Mouse (Mus musculus): ENCODE measurements at regions not wholly inside any gene's neighbourhood (a gene's known extent, or its start where the extent isn't known, plus 50 kb on each side); places are given as distances from the start of the nearest gene placed in this dataset.

GRCm38 (mm10) chr10:19167641-19168271, 152.3 kb upstream of the Tnfaip3 start:
- Histone ChIP-seq H3K9ac (no peak overlapping the region), H3K4me1 (0 out of 2 replicates have a peak, but pooled peaks cover 9% of the 10 kb centered on the region), H3K36me3 (no peaks in the 10 kb centered on the region), H3K4me2 (replicated peaks) (no peak overlapping the region), H3K4me3 (no peak overlapping the region), H3K27ac (peak overlapping the region; percentile 24; the same call in 1 of the 2 replicates), H3K9me3 (no peaks in the 10 kb centered on the region), H3K27me3 (no peaks in the 10 kb centered on the region)
- peak; percentile 81 for ATAC-seq (ENCODE audit: insufficient number of reproducible peaks, insufficient read depth, low FRiP score, low TSS enrichment)
- WGBS, result 32% methylated on average over 8 of the region's 8 CpGs

- no peak for ATAC-seq (ENCODE audit: insufficient number of reproducible peaks, insufficient read depth, low FRiP score, low TSS enrichment)
- H3K27ac ChIP-seq, result no peak overlapping the region
- H3K27me3 ChIP-seq, result no peaks in the 10 kb centered on the region
- no peak overlapping the region for H3K4me2 ChIP-seq (replicated peaks)
- H3K36me3 ChIP-seq, result no peaks in the 10 kb centered on the region
- H3K9ac ChIP-seq, result no peak overlapping the region
- no peak overlapping the region for H3K4me3 ChIP-seq
- 0 out of 2 replicates have a peak, but pooled peaks cover 9% of the 10 kb centered on the region for H3K4me1 ChIP-seq
- no peaks in the 10 kb centered on the region for H3K9me3 ChIP-seq
- WGBS, result 82% methylated on average over 7 of the region's 7 CpGs
These were observed 151.6 kb upstream of the Tnfaip3 start for GRCm38 (mm10) chr10:19167101-19167500.

GRCm38 (mm10) chr10:19162104-19162503, 146.6 kb upstream of the Tnfaip3 start:
- Histone ChIP-seq H3K4me2 (replicated peaks) (no peak overlapping the region), H3K9me3 (no peaks in the 10 kb centered on the region), H3K4me1 (0 out of 2 replicates have a peak, but pooled peaks cover under 1% of the 10 kb centered on the region), H3K27me3 (no peaks in the 10 kb centered on the region), H3K36me3 (no peaks in the 10 kb centered on the region), H3K27ac (no peak overlapping the region), H3K4me3 (no peak overlapping the region), H3K9ac (no peak overlapping the region)
- ATAC-seq (ENCODE audit: insufficient number of reproducible peaks, insufficient read depth, low FRiP score, low TSS enrichment), result no peak
- 91% methylated on average over 2 of the region's 2 CpGs for WGBS

- no peaks in the 10 kb centered on the region for H3K27me3 ChIP-seq
- ATAC-seq (ENCODE audit: insufficient number of reproducible peaks, insufficient read depth, low FRiP score, low TSS enrichment), result no peak
- H3K4me2 ChIP-seq (replicated peaks), result no peak overlapping the region
- H3K36me3 ChIP-seq, result no peaks in the 10 kb centered on the region
- no peak overlapping the region for H3K9ac ChIP-seq
- H3K9me3 ChIP-seq, result no peaks in the 10 kb centered on the region
- H3K4me1 ChIP-seq, result no peaks in the 10 kb centered on the region
- no peak overlapping the region for H3K4me3 ChIP-seq
- no peak overlapping the region for H3K27ac ChIP-seq
These were observed 145.7 kb upstream of the Tnfaip3 start for GRCm38 (mm10) chr10:19161149-19161548.

GRCm38 (mm10) chr10:19154041-19154440, 138.6 kb upstream of the Tnfaip3 start:
- Histone ChIP-seq H3K9me3 (no peaks in the 10 kb centered on the region), H3K4me1 (no peaks in the 10 kb centered on the region), H3K36me3 (no peaks in the 10 kb centered on the region), H3K27ac (no peak overlapping the region), H3K9ac (no peak overlapping the region), H3K27me3 (no peaks in the 10 kb centered on the region), H3K4me3 (no peak overlapping the region), H3K4me2 (replicated peaks) (no peak overlapping the region)
- no peak for ATAC-seq (ENCODE audit: insufficient number of reproducible peaks, insufficient read depth, low FRiP score, low TSS enrichment)

GRCm38 (mm10) chr10:19152773-19153172, 137.3 kb upstream of the Tnfaip3 start:
- no peaks in the 10 kb centered on the region for H3K4me1 ChIP-seq
- H3K4me2 ChIP-seq (replicated peaks), result no peak overlapping the region
- H3K4me3 ChIP-seq, result no peak overlapping the region
- H3K36me3 ChIP-seq, result no peaks in the 10 kb centered on the region
- no peak for ATAC-seq (ENCODE audit: insufficient number of reproducible peaks, insufficient read depth, low FRiP score, low TSS enrichment)
- no peak overlapping the region for H3K27ac ChIP-seq
- no peaks in the 10 kb centered on the region for H3K9me3 ChIP-seq
- 78% methylated on average over 5 of the region's 5 CpGs for WGBS
- no peak overlapping the region for H3K9ac ChIP-seq
- no peaks in the 10 kb centered on the region for H3K27me3 ChIP-seq

- Histone ChIP-seq H3K36me3 (no peaks in the 10 kb centered on the region), H3K27me3 (no peaks in the 10 kb centered on the region), H3K9me3 (no peaks in the 10 kb centered on the region), H3K4me3 (no peak overlapping the region), H3K4me1 (no peaks in the 10 kb centered on the region), H3K4me2 (replicated peaks) (no peak overlapping the region), H3K27ac (no peak overlapping the region), H3K9ac (no peak overlapping the region)
- 84% methylated on average over 1 of the region's 1 CpGs for WGBS
- ATAC-seq (ENCODE audit: insufficient number of reproducible peaks, insufficient read depth, low FRiP score, low TSS enrichment), result no peak
These were observed 135.3 kb upstream of the Tnfaip3 start for GRCm38 (mm10) chr10:19150766-19151165.

- Histone ChIP-seq H3K9me3 (no peaks in the 10 kb centered on the region), H3K36me3 (no peaks in the 10 kb centered on the region), H3K4me3 (no peak overlapping the region), H3K4me1 (no peaks in the 10 kb centered on the region), H3K27me3 (no peaks in the 10 kb centered on the region), H3K4me2 (replicated peaks) (no peak overlapping the region), H3K9ac (no peak overlapping the region), H3K27ac (no peak overlapping the region)
- no peak for ATAC-seq (ENCODE audit: insufficient number of reproducible peaks, insufficient read depth, low FRiP score, low TSS enrichment)
- 78% methylated on average over 3 of the region's 3 CpGs for WGBS
These were observed 134.5 kb upstream of the Tnfaip3 start for GRCm38 (mm10) chr10:19150005-19150404.

- no peaks in the 10 kb centered on the region for H3K9me3 ChIP-seq
- no peak overlapping the region for H3K9ac ChIP-seq
- H3K27me3 ChIP-seq, result no peaks in the 10 kb centered on the region
- no peak overlapping the region for H3K27ac ChIP-seq
- H3K36me3 ChIP-seq, result no peaks in the 10 kb centered on the region
- no peak overlapping the region for H3K4me3 ChIP-seq
- WGBS, result 75% methylated on average over 4 of the region's 4 CpGs
- H3K4me1 ChIP-seq, result no peaks in the 10 kb centered on the region
- H3K4me2 ChIP-seq (replicated peaks), result no peak overlapping the region
- ATAC-seq (ENCODE audit: insufficient number of reproducible peaks, insufficient read depth, low FRiP score, low TSS enrichment), result no peak
These were observed 133.9 kb upstream of the Tnfaip3 start for GRCm38 (mm10) chr10:19149196-19149869.

GRCm38 (mm10) chr10:19141481-19141880, 126.0 kb upstream of the Tnfaip3 start:
- Histone ChIP-seq H3K4me3 (no peak overlapping the region), H3K9me3 (no peaks in the 10 kb centered on the region), H3K9ac (no peak overlapping the region), H3K4me1 (no peaks in the 10 kb centered on the region), H3K27me3 (no peaks in the 10 kb centered on the region), H3K27ac (no peak overlapping the region), H3K4me2 (replicated peaks) (no peak overlapping the region), H3K36me3 (no peaks in the 10 kb centered on the region)
- no peak for ATAC-seq (ENCODE audit: insufficient number of reproducible peaks, insufficient read depth, low FRiP score, low TSS enrichment)
- WGBS, result 84% methylated on average over 3 of the region's 3 CpGs

GRCm38 (mm10) chr10:19140628-19141027, 125.2 kb upstream of the Tnfaip3 start:
- H3K4me2 ChIP-seq (replicated peaks), result no peak overlapping the region
- no peak overlapping the region for H3K4me3 ChIP-seq
- H3K9me3 ChIP-seq, result no peaks in the 10 kb centered on the region
- H3K9ac ChIP-seq, result no peak overlapping the region
- H3K4me1 ChIP-seq, result no peaks in the 10 kb centered on the region
- H3K36me3 ChIP-seq, result no peaks in the 10 kb centered on the region
- 81% methylated on average over 5 of the region's 5 CpGs for WGBS
- H3K27ac ChIP-seq, result no peak overlapping the region
- ATAC-seq (ENCODE audit: insufficient number of reproducible peaks, insufficient read depth, low FRiP score, low TSS enrichment), result no peak
- no peaks in the 10 kb centered on the region for H3K27me3 ChIP-seq

GRCm38 (mm10) chr10:19139234-19139633, 123.8 kb upstream of the Tnfaip3 start:
- Histone ChIP-seq H3K9me3 (no peaks in the 10 kb centered on the region), H3K4me2 (replicated peaks) (no peak overlapping the region), H3K4me1 (no peaks in the 10 kb centered on the region), H3K4me3 (no peak overlapping the region), H3K36me3 (no peaks in the 10 kb centered on the region), H3K27ac (no peak overlapping the region), H3K9ac (no peak overlapping the region), H3K27me3 (no peaks in the 10 kb centered on the region)
- no peak for ATAC-seq (ENCODE audit: insufficient number of reproducible peaks, insufficient read depth, low FRiP score, low TSS enrichment)
- 84% methylated on average over 2 of the region's 2 CpGs for WGBS

Data from embryonic facial prominence, embryonic 12.5 days (tissue).